In the genomic region with DNA sequence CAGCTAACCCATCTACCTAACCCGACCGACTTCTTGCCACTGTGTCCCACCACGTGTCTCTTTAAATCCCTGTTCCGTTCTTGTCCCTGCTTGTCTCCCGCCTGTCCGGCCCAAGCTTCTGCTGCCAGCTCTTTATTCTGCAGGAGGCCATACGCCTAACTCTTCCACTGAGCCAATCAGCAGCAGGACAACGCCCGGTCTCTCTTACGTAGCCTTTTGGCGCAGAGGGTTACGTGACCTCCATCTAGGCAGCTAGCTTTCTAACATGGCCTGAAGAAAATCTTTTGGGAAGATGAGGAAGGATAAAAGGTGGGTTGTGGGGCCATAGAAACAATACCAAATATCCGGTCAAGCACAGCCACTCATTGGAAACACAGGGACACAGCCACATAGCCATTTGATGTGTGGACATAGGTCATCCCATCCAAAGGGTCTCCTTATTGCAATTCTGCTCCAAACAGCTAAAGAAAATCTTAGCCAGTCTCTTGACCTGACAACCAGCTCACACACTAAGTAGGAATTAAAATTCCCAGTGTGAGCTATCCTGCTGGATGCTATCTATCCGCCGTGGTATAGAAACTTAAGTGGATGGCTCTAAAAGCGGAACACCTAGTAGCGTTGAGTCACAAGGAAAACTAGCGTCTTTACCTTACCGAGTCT, we compare ENCODE assay signal across 7 mouse cellular contexts. TPM values are rescaled to one million over a fixed set of nuclear protein-coding genes. Genes with fewer than 3 reads are reported as not detected.
A peak's percentile ranks its signal among the peaks of the same experiment; 100 is the strongest.
DNase-seq lines count a peak whose midpoint lies in the region; ATAC-seq lines count a peak whose summit lies in the region.

No protein-coding gene starts in this region.

- intact Hi-C loops in left cerebral cortex, postnatal 36 days (cut with DNase I), result loop anchor here (2.0 to 10.0 kb wide), 3 partner anchors 42 to 335 kb away; a partner anchor contains a TSS

- peak overlapping the region; percentile 98 for H3K27ac ChIP-seq in intestine, embryonic 16.5 days (ENCODE audit: low read length)
- H3K27ac ChIP-seq in midbrain, embryonic 10.5 days (replicated peaks), result peak overlapping the region; percentile 96

- DNase-seq in adrenal gland, adult 18-20 months (ENCODE audit: low spot score in 2 of 2), result peak; percentile 63
- DNase-seq in embryo, embryonic 11.5 days (ENCODE audit: low read depth, low spot score), result peak; percentile 64
- DNase-seq in gastrocnemius, postnatal 4 days (ENCODE audit: low spot score in 2 of 2), result peak; percentile 49 to 82
- DNase-seq in left cerebral cortex, postnatal 36 days (ENCODE audit: low spot score in 2 of 2), result peak; percentile 83 to 86
- DNase-seq in midbrain, embryonic 10.5 days (ENCODE audit: low spot score), result peak; percentile 87
- DNase-seq in spleen, adult 12 weeks (ENCODE audit: low spot score), result peak; percentile 79

- H3K4me2 ChIP-seq in intestine, embryonic 16.5 days (ENCODE audit: low read depth, low read length), result peak overlapping the region; percentile 67

- H3K4me1 ChIP-seq in intestine, embryonic 16.5 days (ENCODE audit: control insufficient read depth, insufficient read depth, low read length), result peaks cover 15% of the 10 kb centered on the region; the same call in 1 of the 2 replicates
- H3K4me1 ChIP-seq in midbrain, embryonic 10.5 days, result peaks cover 42% of the 10 kb centered on the region

- no peaks in the 10 kb centered on the region for H3K36me3 ChIP-seq in intestine, embryonic 16.5 days (ENCODE audit: control insufficient read depth, insufficient read depth, low read length)
- no peaks in the 10 kb centered on the region for H3K36me3 ChIP-seq in midbrain, embryonic 10.5 days

- peak; percentile 81 for ATAC-seq in intestine, embryonic 16.5 days

- no peaks in the 10 kb centered on the region for H3K27me3 ChIP-seq in intestine, embryonic 16.5 days (replicated peaks; ENCODE audit: control insufficient read depth, insufficient read depth, low read length)
- H3K27me3 ChIP-seq in midbrain, embryonic 10.5 days (ENCODE audit: low read depth, poor library complexity, severe bottlenecking), result no peaks in the 10 kb centered on the region

- peak overlapping the region; percentile 64 for H3K4me3 ChIP-seq in intestine, embryonic 16.5 days (ENCODE audit: low read length)
- peak overlapping the region; percentile 68 for H3K4me3 ChIP-seq in midbrain, embryonic 10.5 days

- under 1% methylated on average over 19 of the region's 19 CpGs for WGBS in intestine, embryonic 16.5 days
- WGBS in midbrain, embryonic 10.5 days, result under 1% methylated on average over 19 of the region's 19 CpGs

- peak overlapping the region; percentile 82 for H3K9ac ChIP-seq in intestine, embryonic 16.5 days (ENCODE audit: low read depth, low read length)

- H3K9me3 ChIP-seq in intestine, embryonic 16.5 days (ENCODE audit: control insufficient read depth, low read length), result no peaks in the 10 kb centered on the region
- no peaks in the 10 kb centered on the region for H3K9me3 ChIP-seq in midbrain, embryonic 10.5 days (replicated peaks)

RNA-seq across cellular contexts. Expression of a gene that starts 0.8 kb away (rescaled TPM):
- total RNA-seq in adrenal gland, adult 18-20 months (2021), result 10 to 100 TPM; 21.2 to 22.1 TPM
- 10 to 100 TPM; 74.6 to 96.7 TPM for total RNA-seq in gastrocnemius, postnatal 4 days (2021)
- 5.3 and 5.8 TPM in 2 replicates for polyA plus RNA-seq in intestine, embryonic 16.5 days (2015; fragmentation: Nextera tagmentation; extraction: Ambion mirVana)
- 10 to 100 TPM; 27.9 to 34.6 TPM for total RNA-seq in left cerebral cortex, postnatal 36 days (2021)
- 12.2 and 12.6 TPM in 2 replicates for polyA plus RNA-seq in midbrain, embryonic 10.5 days (2016; fragmentation: Nextera tagmentation; extraction: Ambion mirVana)

RNA-seq across cellular contexts. Expression of a gene that starts 6.1 kb away (rescaled TPM):
- 10 to 100 TPM; 37.9 to 43.2 TPM for total RNA-seq in adrenal gland, adult 18-20 months (2021)
- 100 to 1,000 TPM; 677 to 879 TPM for total RNA-seq in gastrocnemius, postnatal 4 days (2021)
- 21.2 and 30.8 TPM in 2 replicates for polyA plus RNA-seq in intestine, embryonic 16.5 days (2015; fragmentation: Nextera tagmentation; extraction: Ambion mirVana)
- 10 to 100 TPM; 60.7 to 62.3 TPM for total RNA-seq in left cerebral cortex, postnatal 36 days (2021)
- polyA plus RNA-seq in midbrain, embryonic 10.5 days (2016; fragmentation: Nextera tagmentation; extraction: Ambion mirVana), result 49.5 and 57.2 TPM in 2 replicates

RNA-seq across cellular contexts. Expression of a gene that starts 7.2 kb away (rescaled TPM):
- 10 to 100 TPM; 52.7 to 54.1 TPM for total RNA-seq in adrenal gland, adult 18-20 months (2021)
- 100 to 1,000 TPM; 676 to 744 TPM for total RNA-seq in gastrocnemius, postnatal 4 days (2021)
- polyA plus RNA-seq in intestine, embryonic 16.5 days (2015; fragmentation: Nextera tagmentation; extraction: Ambion mirVana), result 5.3 and 6.2 TPM in 2 replicates
- total RNA-seq in left cerebral cortex, postnatal 36 days (2021), result 100 to 1,000 TPM; 148 to 154 TPM
- polyA plus RNA-seq in midbrain, embryonic 10.5 days (2016; fragmentation: Nextera tagmentation; extraction: Ambion mirVana), result 9.5 and 10.3 TPM in 2 replicates

RNA-seq across cellular contexts. Expression of a gene that starts 15.9 kb away (rescaled TPM):
- total RNA-seq in adrenal gland, adult 18-20 months (2021), result not detected
- total RNA-seq in gastrocnemius, postnatal 4 days (2021), result under 1 TPM in 1 of 2 experiments, not detected in 1; 0.44 TPM
- polyA plus RNA-seq in intestine, embryonic 16.5 days (2015; fragmentation: Nextera tagmentation; extraction: Ambion mirVana), result 1.3 and 1.8 TPM in 2 replicates
- total RNA-seq in left cerebral cortex, postnatal 36 days (2021), result not detected
- 0.70 and 0.86 TPM in 2 replicates for polyA plus RNA-seq in midbrain, embryonic 10.5 days (2016; fragmentation: Nextera tagmentation; extraction: Ambion mirVana)

RNA-seq across cellular contexts. Expression of a gene that starts 17.0 kb away (rescaled TPM):
- total RNA-seq in adrenal gland, adult 18-20 months (2021), result 1 to 10 TPM; 7.7 to 9.6 TPM
- total RNA-seq in gastrocnemius, postnatal 4 days (2021), result 10 to 100 TPM; 12.3 to 14.6 TPM
- polyA plus RNA-seq in intestine, embryonic 16.5 days (2015; fragmentation: Nextera tagmentation; extraction: Ambion mirVana), result 13.7 and 14.1 TPM in 2 replicates
- total RNA-seq in left cerebral cortex, postnatal 36 days (2021), result 10 to 100 TPM in 1 of 2 experiments, 1 to 10 TPM in 1; 6.3 to 10.1 TPM
- polyA plus RNA-seq in midbrain, embryonic 10.5 days (2016; fragmentation: Nextera tagmentation; extraction: Ambion mirVana), result 13.7 TPM in 2 replicates

Comparison
In these comparisons a context has a peak if more than half of its experiments do, and no peak if none do; other contexts are left out.
1. Peak in every context shown above with its lines: DNase-seq, ATAC-seq, H3K4me3 ChIP-seq and H3K27ac ChIP-seq.
2. RNA of a gene that starts 6.1 kb away (total RNA-seq): 677 to 879 TPM in gastrocnemius, postnatal 4 days; 60.7 to 62.3 TPM in left cerebral cortex, postnatal 36 days and 37.9 to 43.2 TPM in adrenal gland, adult 18-20 months; every median in the first group is over 10 times any median in the second.
3. RNA of a gene that starts 7.2 kb away (total RNA-seq): 676 to 744 TPM in gastrocnemius, postnatal 4 days; 148 to 154 TPM in left cerebral cortex, postnatal 36 days and 52.7 to 54.1 TPM in adrenal gland, adult 18-20 months; every median in the first group is over 4 times any median in the second.